Mouse (Mus musculus) erythroblast, embryonic 14.5 days (primary cell): Measurements from ENCODE around the gene Nrp1.

Source experiments
- GATA1 ChIP-seq: IDR thresholded peaks from 2 replicates; pipeline ENCODE4 v1.6.1; 2012; ENCODE audit warnings: low read length, inconsistent platforms, mixed read lengths
- TAL1 ChIP-seq: IDR thresholded peaks from 3 replicates; pipeline ENCODE4 v1.6.1; 2012; ENCODE audit warnings: low read length, inconsistent platforms, mixed read lengths

DNA sequence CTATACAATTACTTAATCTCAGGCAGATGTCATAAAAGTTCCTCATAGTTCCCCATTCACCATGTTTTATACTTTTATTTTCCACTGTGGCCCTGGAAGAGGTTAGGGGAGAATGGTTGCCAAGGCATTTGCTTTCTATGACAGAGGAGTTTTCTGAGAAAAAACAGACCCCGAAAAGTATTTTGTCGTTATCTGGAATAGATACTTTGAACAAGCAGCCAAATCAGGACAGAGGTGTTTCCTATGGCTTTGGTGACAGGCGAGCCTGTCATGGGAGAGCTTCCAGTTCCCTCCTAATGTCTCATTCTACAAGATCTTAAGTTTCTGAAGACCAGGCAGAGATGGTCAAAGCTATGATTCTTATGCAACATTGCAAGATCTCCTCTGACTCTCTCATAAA, 13.4 kb downstream of the Nrp1 start:
- TF ChIP-seq GATA1: no peak
- no peak for TF ChIP-seq TAL1
